Mouse (Mus musculus) intestine, embryonic 16.5 days (tissue): ENCODE results near the gene Mageb2. TPM values are rescaled to one million over a fixed set of nuclear protein-coding genes. Genes with fewer than 3 reads are reported as not detected.
"Not testable (repeated sequence)": the region's sequence is repeated elsewhere in the genome, so short reads cannot be mapped to it uniquely, and the experiment has no call there.

ENCODE experiments used
- ATAC-seq: fragments of 200-750 bp; cut with Nextera tagmentation; 2 replicates; pipeline ENCODE4 v1.8.0; 2017; ENCODE audit warnings: moderate TSS enrichment, moderate library complexity
- H3K27ac ChIP-seq: fragments of 300-500 bp; sonication (generic); 2 replicates; pipeline ENCODE4 v1.5.1; 2014; ENCODE audit warnings: mild to moderate bottlenecking, low read length
- H3K27me3 ChIP-seq: fragments of 300-500 bp; sonication (generic); replicated peaks from 2 replicates; pipeline ENCODE4 v1.6.1; 2014; ENCODE audit warnings: low read length, control low read depth, mixed read lengths; ENCODE audit not compliant: control insufficient read depth, insufficient read depth
- H3K36me3 ChIP-seq: fragments of 300-500 bp; sonication (generic); 2 replicates; pipeline ENCODE4 v1.6.1; 2014; ENCODE audit warnings: low read length, control low read depth; ENCODE audit not compliant: control insufficient read depth, insufficient read depth
- H3K4me1 ChIP-seq: fragments of 300-500 bp; sonication (generic); 2 replicates; pipeline ENCODE4 v1.6.1; 2014; ENCODE audit warnings: low read length, control low read depth, mixed read lengths; ENCODE audit not compliant: control insufficient read depth, insufficient read depth
- H3K4me2 ChIP-seq: fragments of 300-500 bp; sonication (generic); 2 replicates; pipeline ENCODE4 v1.6.1; 2014; ENCODE audit warnings: low read depth, low read length, control low read depth
- H3K4me3 ChIP-seq: fragments of 300-500 bp; sonication (generic); 2 replicates; pipeline ENCODE4 v1.5.1; 2014; ENCODE audit warnings: mild to moderate bottlenecking, low read length
- H3K9ac ChIP-seq: fragments of 300-500 bp; sonication (generic); 2 replicates; pipeline ENCODE4 v1.6.1; 2014; ENCODE audit warnings: low read depth, low read length
- H3K9me3 ChIP-seq: fragments of 300-500 bp; sonication (generic); 2 replicates; pipeline ENCODE4 v1.6.1; 2016; ENCODE audit warnings: low read length, control low read depth; ENCODE audit not compliant: control insufficient read depth
- WGBS: fragments of 180-500 bp; shearing (Covaris S2); extraction: QIAGEN DNeasy Blood & Tissue Kit; methylation state at CpG from one replicate; pipeline ENCODE4 v1.1.7; 2014; 5-methylcytosine and 5-hydroxymethylcytosine counted together
- polyA plus RNA-seq: library from polyadenylated mRNA; unstranded; fragments of >200 nt; fragmentation: Nextera tagmentation; extraction: Ambion mirVana; gene quantifications from 2 replicates; pipeline ENCODE4 v1.2.1, GENCODE M21; 2015

The Mageb2 gene
- not detected in 2 replicates for polyA plus RNA-seq

GRCm38 (mm10) chrX:91331390-91331789, at the start of gene Mageb2:
TSS of gene Mageb2 (plus strand) at chrX:91331690.
- not testable (repeated sequence) for H3K9ac ChIP-seq, H3K4me2 ChIP-seq, H3K27ac ChIP-seq, H3K27me3 ChIP-seq, H3K4me3 ChIP-seq, H3K4me1 ChIP-seq, ATAC-seq, H3K36me3 ChIP-seq, H3K9me3 ChIP-seq
- WGBS: 81% methylated on average over 2 of the region's 2 CpGs

GRCm38 (mm10) chrX:91313256-91313655, 18.2 kb upstream of the Mageb2 start:
- not testable (repeated sequence) for H3K36me3 ChIP-seq, H3K27me3 ChIP-seq, H3K4me3 ChIP-seq, H3K9me3 ChIP-seq, H3K4me2 ChIP-seq, H3K27ac ChIP-seq, H3K4me1 ChIP-seq, H3K9ac ChIP-seq, ATAC-seq
- 94% methylated on average over 9 of the region's 9 CpGs for WGBS

Other genes with a start within 250 kb of the Mageb2 start
- gene Gm5072, start 60.8 kb downstream of the Mageb2 start, polyA plus RNA-seq: not detected in 2 replicates
- not detected in 2 replicates for gene Gm8914, start 148.4 kb downstream of the Mageb2 start, polyA plus RNA-seq
- gene 1700084M14Rik, start 244.2 kb downstream of the Mageb2 start, polyA plus RNA-seq: not detected in 2 replicates